Mouse (Mus musculus) hindbrain, embryonic 15.5 days (tissue): Measurements from ENCODE around the gene Glt8d2. TPM values are rescaled to one million over a fixed set of nuclear protein-coding genes. Genes with fewer than 3 reads are reported as not detected.

Source experiments
- ATAC-seq: fragments of 200-750 bp; cut with Nextera tagmentation; 2 replicates; pipeline ENCODE4 v1.8.0; 2017; ENCODE audit warnings: low read depth, moderate number of reproducible peaks, moderate TSS enrichment; ENCODE audit not compliant: low FRiP score
- H3K27ac ChIP-seq: fragments of 300-500 bp; sonication (generic); replicated peaks from 2 replicates; pipeline ENCODE4 v1.5.1; 2015; ENCODE audit warnings: mild to moderate bottlenecking, inconsistent platforms
- H3K27me3 ChIP-seq: fragments of 300-500 bp; sonication (generic); 2 replicates; pipeline ENCODE4 v1.6.1; 2015; ENCODE audit warnings: control low read depth, inconsistent platforms
- H3K36me3 ChIP-seq: fragments of 300-500 bp; sonication (generic); 2 replicates; pipeline ENCODE4 v1.6.1; 2015; ENCODE audit warnings: control low read depth, inconsistent platforms
- H3K4me1 ChIP-seq: fragments of 300-500 bp; sonication (generic); replicated peaks from 2 replicates; pipeline ENCODE4 v1.6.1; 2015; ENCODE audit warnings: control low read depth, inconsistent platforms
- H3K4me2 ChIP-seq: fragments of 300-500 bp; sonication (generic); 2 replicates; pipeline ENCODE4 v1.6.1; 2015; ENCODE audit warnings: moderate library complexity, mild to moderate bottlenecking, inconsistent platforms
- H3K4me3 ChIP-seq: fragments of 300-500 bp; sonication (generic); 2 replicates; pipeline ENCODE4 v1.5.1; 2015; ENCODE audit warnings: mild to moderate bottlenecking, inconsistent platforms
- H3K9ac ChIP-seq: fragments of 300-500 bp; sonication (generic); 2 replicates; pipeline ENCODE4 v1.6.1; 2015; ENCODE audit warnings: inconsistent platforms
- H3K9me3 ChIP-seq: fragments of 300-500 bp; sonication (generic); 2 replicates; pipeline ENCODE4 v1.6.1; 2016; ENCODE audit warnings: control low read depth, inconsistent platforms
- WGBS: fragments of 180-500 bp; shearing (Covaris S2); methylation state at CpG from one replicate; pipeline ENCODE4 v1.1.7; 2015; 5-methylcytosine and 5-hydroxymethylcytosine counted together
- polyA plus RNA-seq: library from polyadenylated mRNA; unstranded; fragments of >200 nt; fragmentation: Nextera tagmentation; extraction: Ambion mirVana; gene quantifications from 2 replicates; pipeline ENCODE4 v1.2.1, GENCODE M21; 2015

Gene Glt8d2
- polyA plus RNA-seq, 1 experiment from 2014 or later, result 1.5 TPM

DNA sequence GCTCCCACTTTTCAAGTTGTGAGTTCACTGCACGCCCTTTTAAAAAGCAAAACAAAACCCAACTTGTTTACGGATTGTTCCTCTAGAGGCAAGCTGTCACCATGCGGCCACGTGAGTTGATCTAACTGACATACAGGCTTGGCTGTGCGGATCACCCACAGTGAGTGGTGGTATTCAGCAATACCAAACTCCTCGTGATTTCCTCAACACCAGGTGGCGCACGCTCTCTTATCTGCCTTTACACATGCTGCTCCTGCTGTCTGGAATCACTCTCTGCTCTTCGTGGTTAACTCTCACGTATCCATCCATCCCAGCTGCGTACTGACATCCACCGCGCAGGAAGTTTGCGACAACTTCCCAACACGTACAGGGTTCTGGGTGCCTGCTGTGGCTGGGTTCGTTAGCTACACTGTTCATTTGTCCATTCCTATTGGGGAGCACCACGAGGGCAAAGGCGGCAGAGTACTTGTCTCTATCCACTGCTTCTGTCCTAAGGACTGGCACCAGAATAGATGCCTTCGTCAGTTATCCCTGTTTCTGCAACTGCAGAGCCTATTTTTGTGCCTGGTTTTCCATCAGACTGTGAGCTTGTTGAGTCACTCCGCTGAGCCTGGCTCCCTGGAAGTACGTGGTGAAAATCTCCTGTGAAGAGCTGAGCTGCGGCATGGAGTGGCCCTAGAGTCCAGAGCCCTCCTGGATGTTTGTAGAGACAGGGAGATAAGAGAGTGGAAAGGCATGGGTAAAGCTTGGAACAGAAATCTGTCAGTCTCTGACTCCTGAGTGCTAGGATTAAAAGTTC, 23.8 kb downstream of the Glt8d2 start:
- H3K4me1 ChIP-seq, result peaks cover 4% of the 10 kb centered on the region
- no peaks in the 10 kb centered on the region for H3K36me3 ChIP-seq
- H3K9me3 ChIP-seq, result no peaks in the 10 kb centered on the region
- H3K27ac ChIP-seq, result no peak overlapping the region
- peak overlapping the region; percentile 46 for H3K4me2 ChIP-seq
- H3K9ac ChIP-seq, result no peak overlapping the region
- no peaks in the 10 kb centered on the region for H3K27me3 ChIP-seq
- no peak overlapping the region for H3K4me3 ChIP-seq
- ATAC-seq, result peak; percentile 90
- 22% methylated on average over 22 of the region's 22 CpGs for WGBS

DNA sequence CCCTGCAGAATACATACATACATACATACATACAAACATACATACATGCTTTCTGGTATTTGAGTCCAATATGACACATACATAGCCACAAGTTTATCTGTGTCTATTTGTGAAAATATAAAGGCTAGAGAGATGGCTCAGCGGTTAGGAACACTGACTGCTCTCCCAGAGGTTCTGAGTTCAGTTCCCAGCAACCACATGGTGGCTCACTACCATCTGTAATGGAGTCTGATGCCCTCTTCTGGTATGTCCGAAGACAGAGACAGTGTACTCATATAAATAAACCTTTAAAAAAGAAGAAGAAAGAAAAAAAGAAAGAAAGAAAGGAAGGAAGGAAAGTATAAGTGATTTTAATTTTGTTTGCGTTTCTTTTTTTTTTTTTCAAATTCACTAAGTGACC, 24.5 kb downstream of the Glt8d2 start:
- WGBS, result 63% methylated on average over 3 of the region's 3 CpGs
- no peak overlapping the region for H3K27ac ChIP-seq
- no peaks in the 10 kb centered on the region for H3K9me3 ChIP-seq
- no peak for ATAC-seq
- H3K4me1 ChIP-seq, result peaks cover 4% of the 10 kb centered on the region
- H3K4me3 ChIP-seq, result no peak overlapping the region
- no peaks in the 10 kb centered on the region for H3K36me3 ChIP-seq
- no peak overlapping the region for H3K9ac ChIP-seq
- H3K4me2 ChIP-seq, result no peak overlapping the region
- no peaks in the 10 kb centered on the region for H3K27me3 ChIP-seq

DNA sequence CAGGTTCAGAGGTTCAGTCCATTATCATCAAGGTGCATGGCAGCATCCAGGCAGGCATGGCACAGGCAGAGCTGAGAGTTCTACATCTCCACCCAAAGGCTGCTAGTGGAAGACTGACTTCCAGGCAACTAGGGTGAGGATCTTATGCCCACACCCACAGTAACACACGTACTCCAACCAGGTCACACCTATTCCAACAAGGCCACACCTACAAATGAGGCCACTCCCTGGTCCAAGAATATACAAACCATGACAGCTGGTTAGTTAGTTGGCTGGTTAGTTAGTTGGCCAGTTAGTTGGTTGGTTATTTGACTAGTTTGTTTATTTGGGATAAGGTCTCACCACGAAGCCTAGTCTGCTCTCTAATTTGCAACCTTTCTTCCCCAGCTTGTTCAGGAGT, 27.2 kb downstream of the Glt8d2 start:
- ATAC-seq, result no peak
- 85% methylated on average over 2 of the region's 2 CpGs for WGBS
- no peak overlapping the region for H3K4me2 ChIP-seq
- no peak overlapping the region for H3K4me3 ChIP-seq
- H3K36me3 ChIP-seq, result no peaks in the 10 kb centered on the region
- no peak overlapping the region for H3K27ac ChIP-seq
- no peaks in the 10 kb centered on the region for H3K9me3 ChIP-seq
- H3K4me1 ChIP-seq, result peaks cover 4% of the 10 kb centered on the region
- H3K9ac ChIP-seq, result no peak overlapping the region
- no peaks in the 10 kb centered on the region for H3K27me3 ChIP-seq

DNA sequence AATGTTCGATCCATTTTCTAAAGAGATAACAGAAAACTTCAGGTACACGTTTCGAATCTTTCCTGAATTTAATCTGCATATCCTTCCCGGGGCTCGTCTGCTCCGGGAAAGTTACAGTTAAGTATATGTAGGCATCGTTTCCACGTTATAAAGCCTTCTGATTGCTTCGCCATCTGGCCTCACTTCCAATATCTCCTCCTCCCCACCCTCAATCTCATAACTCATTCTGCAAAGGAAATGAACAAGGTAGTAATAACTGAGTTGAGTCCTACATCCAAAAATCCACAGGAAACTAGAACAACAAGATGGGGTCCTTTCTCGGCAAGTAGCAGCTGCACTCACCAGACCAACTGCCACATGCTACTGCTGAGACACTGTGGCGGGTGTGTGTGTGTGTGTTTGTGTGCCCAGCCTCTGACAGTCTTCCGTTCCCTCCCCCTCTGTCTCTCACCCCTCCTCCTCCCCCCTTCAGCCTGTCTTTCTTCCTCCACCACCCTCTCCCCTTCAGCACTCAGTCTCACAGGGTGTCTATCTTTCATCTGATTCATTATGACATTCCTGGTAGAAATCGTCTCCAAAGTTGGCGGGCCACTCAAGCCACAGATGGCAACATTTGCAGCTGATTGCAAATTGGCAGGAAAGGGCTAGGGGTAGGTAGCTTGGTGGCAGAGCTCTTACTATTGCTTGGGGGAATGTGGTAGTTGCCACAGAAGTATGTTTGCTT, 28.0 kb downstream of the Glt8d2 start:
- Histone ChIP-seq H3K9ac (no peak overlapping the region), H3K9me3 (no peaks in the 10 kb centered on the region), H3K27ac (no peak overlapping the region), H3K36me3 (no peaks in the 10 kb centered on the region), H3K4me2 (no peak overlapping the region), H3K4me1 (peaks cover 4% of the 10 kb centered on the region), H3K4me3 (no peak overlapping the region), H3K27me3 (no peaks in the 10 kb centered on the region)
- WGBS, result 81% methylated on average over 14 of the region's 14 CpGs
- peak; percentile 51; the same call in 1 of the 2 replicates for ATAC-seq

DNA sequence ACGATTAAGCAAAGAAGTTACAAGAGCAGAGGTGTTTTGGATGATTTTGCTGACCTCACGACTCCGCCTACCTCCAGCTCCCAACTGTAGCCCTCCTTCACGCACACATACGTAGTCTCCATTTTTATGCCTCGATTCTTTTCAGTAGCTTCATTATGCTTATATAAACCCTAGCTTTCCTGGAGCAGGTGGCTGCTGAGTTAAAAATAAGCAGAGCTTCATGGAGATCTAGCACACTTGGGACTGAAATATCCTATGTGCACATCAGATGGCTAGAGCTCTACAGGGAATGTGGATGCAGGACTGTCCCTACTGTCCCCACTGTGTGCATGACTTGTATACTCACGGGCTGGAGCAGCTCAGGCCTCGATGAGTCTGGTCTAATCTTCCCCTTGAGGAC, 28.6 kb downstream of the Glt8d2 start:
- 81% methylated on average over 8 of the region's 8 CpGs for whole genome bisulfite sequencing
- no peaks in the 10 kb centered on the region for H3K36me3 ChIP-seq
- H3K4me3 ChIP-seq, result no peak overlapping the region
- peaks cover 3% of the 10 kb centered on the region for H3K4me1 ChIP-seq
- ATAC-seq, result no peak
- H3K27me3 ChIP-seq, result no peaks in the 10 kb centered on the region
- no peaks in the 10 kb centered on the region for H3K9me3 ChIP-seq
- no peak overlapping the region for H3K4me2 ChIP-seq
- H3K9ac ChIP-seq, result no peak overlapping the region
- H3K27ac ChIP-seq, result no peak overlapping the region

DNA sequence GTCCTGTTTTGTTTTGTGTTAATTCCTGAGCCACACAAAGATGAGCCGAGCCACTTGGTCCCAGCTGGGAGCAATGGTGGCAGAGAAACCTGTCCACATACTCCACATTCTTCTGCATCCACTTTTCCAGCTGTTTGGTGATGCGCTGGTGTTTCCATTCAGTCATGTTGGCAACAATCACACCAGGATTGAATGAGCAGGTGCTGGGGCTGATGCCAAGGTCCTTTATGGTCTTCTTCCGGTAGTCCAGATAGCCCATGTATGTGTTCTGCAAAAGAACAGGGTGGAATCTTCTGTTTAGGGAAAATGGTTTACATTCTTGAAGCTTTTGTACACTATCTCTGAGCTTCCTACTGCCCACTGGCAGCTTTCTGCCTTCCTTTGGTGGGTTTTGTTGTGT, 35.9 kb downstream of the Glt8d2 start:
- WGBS, result 72% methylated on average over 3 of the region's 3 CpGs
- Histone ChIP-seq H3K4me1 (no peaks in the 10 kb centered on the region), H3K27ac (no peak overlapping the region), H3K9me3 (no peaks in the 10 kb centered on the region), H3K4me3 (no peak overlapping the region), H3K4me2 (no peak overlapping the region), H3K36me3 (peaks cover 11% of the 10 kb centered on the region), H3K27me3 (no peaks in the 10 kb centered on the region), H3K9ac (no peak overlapping the region)
- no peak for ATAC-seq

DNA sequence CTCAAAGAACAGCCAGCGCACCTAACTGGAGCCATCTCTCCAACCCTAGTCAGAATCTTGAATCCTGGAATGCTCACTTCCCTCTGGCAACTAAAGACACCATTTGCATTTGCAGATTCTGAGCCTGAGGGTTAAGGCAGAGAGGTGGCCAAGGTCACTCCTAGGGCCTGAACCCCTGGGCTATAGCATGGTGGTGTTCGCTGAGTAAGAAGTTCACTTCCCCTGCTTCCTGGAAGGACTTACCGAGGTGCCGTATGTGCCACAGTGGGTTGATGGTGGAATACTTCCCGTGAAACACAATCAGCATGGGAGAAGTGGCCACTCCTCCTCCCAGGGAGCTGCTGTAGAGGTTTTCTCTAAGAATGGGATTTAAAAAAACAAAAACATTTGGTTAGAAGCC, 37.8 kb downstream of the Glt8d2 start:
- Histone ChIP-seq H3K27me3 (no peaks in the 10 kb centered on the region), H3K27ac (no peak overlapping the region), H3K4me3 (no peak overlapping the region), H3K4me2 (no peak overlapping the region), H3K9me3 (no peaks in the 10 kb centered on the region), H3K36me3 (peaks cover 17% of the 10 kb centered on the region), H3K9ac (no peak overlapping the region), H3K4me1 (no peaks in the 10 kb centered on the region)
- no peak for ATAC-seq
- 76% methylated on average over 5 of the region's 5 CpGs for WGBS

DNA sequence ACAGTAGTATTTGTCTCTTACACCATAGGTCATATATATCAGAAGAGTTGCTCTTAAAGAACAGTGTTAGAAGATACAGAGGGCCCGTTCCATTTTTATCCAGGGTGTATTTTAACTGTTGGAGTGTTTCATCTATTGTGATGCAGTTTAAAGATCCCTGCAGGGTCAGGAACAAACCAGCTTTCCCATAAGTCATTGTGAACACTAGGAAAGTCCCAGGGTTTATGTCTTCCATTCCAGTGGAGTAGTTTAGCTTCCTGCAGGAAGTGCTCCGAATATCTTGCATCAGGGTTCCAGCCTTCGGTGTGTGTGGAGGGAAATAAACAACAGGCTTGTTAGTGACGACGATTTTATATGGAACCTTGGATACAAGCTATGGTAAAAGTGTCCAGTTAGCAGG, 39.2 kb downstream of the Glt8d2 start:
- H3K27ac ChIP-seq, result no peak overlapping the region
- no peaks in the 10 kb centered on the region for H3K9me3 ChIP-seq
- H3K9ac ChIP-seq, result no peak overlapping the region
- 85% methylated on average over 5 of the region's 5 CpGs for WGBS
- peaks cover 28% of the 10 kb centered on the region for H3K36me3 ChIP-seq
- no peaks in the 10 kb centered on the region for H3K27me3 ChIP-seq
- H3K4me2 ChIP-seq, result no peak overlapping the region
- ATAC-seq, result no peak
- no peak overlapping the region for H3K4me3 ChIP-seq
- H3K4me1 ChIP-seq, result no peaks in the 10 kb centered on the region

DNA sequence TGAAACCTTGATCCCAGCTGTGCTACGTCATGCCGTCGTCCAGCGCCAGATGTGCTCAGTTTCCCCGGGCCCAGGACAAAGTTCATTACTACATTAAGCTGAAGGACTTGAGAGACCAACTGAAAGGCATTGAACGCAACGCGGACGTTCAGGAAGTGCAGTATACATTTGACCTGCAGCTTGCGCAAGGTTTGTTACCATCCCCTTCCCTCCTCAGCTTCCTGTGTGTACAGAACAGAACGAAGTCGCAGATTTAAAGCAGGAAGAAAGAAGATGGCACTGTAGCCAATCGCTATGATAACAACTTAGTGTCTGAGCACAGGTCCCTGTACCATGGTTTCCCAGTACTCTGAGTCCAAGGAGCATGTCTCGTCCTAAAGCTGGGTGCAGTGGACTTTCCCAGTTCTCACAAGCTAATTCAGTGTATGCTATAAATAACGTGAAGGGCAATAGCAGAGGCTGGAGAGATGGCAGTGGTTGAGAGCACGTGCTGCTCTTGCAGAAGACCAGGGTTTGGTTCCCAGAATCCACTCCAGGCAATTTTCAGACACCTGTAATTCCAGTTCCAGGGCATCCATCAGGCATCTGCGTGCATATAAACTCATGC, 43.1 kb downstream of the Glt8d2 start:
- Histone ChIP-seq H3K27me3 (no peaks in the 10 kb centered on the region), H3K9me3 (no peaks in the 10 kb centered on the region), H3K36me3 (peaks cover 62% of the 10 kb centered on the region), H3K27ac (no peak overlapping the region), H3K4me2 (no peak overlapping the region), H3K4me3 (no peak overlapping the region), H3K4me1 (no peaks in the 10 kb centered on the region), H3K9ac (no peak overlapping the region)
- WGBS, result 96% methylated on average over 17 of the region's 17 CpGs
- ATAC-seq, result no peak

DNA sequence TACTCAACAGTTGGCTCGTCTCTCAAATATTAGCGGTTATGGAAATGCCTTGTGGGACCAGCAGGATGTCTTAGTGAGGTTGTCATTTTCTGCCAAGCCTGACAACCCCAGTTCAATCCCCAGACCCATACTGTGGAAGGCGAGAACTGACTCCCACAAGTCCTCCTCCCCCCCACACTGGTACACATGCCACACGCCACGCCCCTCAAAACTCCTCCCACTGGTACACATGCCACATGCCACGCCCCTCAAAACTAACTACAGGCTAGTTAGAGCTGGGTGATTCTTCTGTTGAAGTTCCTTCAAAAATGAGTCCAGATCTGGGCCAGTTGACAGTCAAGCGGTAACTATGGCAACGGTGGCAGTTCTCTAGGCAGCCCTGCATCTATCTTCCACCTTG, 44.4 kb downstream of the Glt8d2 start:
- H3K27ac ChIP-seq, result no peak overlapping the region
- H3K4me3 ChIP-seq, result no peak overlapping the region
- H3K9ac ChIP-seq, result no peak overlapping the region
- peaks cover 67% of the 10 kb centered on the region for H3K36me3 ChIP-seq
- 90% methylated on average over 8 of the region's 8 CpGs for WGBS
- H3K9me3 ChIP-seq, result no peaks in the 10 kb centered on the region
- H3K4me2 ChIP-seq, result no peak overlapping the region
- ATAC-seq, result no peak
- no peaks in the 10 kb centered on the region for H3K4me1 ChIP-seq
- H3K27me3 ChIP-seq, result no peaks in the 10 kb centered on the region

DNA sequence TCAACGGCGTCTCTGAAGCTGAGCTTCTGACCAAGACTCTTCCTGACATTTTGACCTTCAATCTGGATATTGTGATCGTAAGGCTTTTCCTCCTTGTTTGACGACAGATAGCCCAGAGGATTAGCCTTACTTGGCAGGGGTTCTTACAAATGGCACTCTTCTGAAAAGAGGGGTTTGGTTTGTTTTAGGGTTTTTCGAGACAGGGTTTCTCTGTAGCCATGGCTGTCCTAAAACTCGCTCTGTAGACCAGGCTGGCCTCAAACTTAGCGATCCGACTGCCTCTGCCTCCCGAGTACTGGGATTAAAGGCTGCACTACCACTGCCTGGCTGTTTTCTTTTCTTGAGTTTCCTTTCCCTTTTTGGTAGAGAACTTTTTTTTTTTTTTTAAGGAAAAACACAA, 49.0 kb downstream of the Glt8d2 start:
- Histone ChIP-seq H3K27me3 (no peaks in the 10 kb centered on the region), H3K4me1 (no peaks in the 10 kb centered on the region), H3K4me2 (no peak overlapping the region), H3K9me3 (no peaks in the 10 kb centered on the region), H3K27ac (no peak overlapping the region), H3K9ac (no peak overlapping the region), H3K36me3 (peaks cover 75% of the 10 kb centered on the region), H3K4me3 (no peak overlapping the region)
- 93% methylated on average over 9 of the region's 9 CpGs for WGBS
- no peak for ATAC-seq

DNA sequence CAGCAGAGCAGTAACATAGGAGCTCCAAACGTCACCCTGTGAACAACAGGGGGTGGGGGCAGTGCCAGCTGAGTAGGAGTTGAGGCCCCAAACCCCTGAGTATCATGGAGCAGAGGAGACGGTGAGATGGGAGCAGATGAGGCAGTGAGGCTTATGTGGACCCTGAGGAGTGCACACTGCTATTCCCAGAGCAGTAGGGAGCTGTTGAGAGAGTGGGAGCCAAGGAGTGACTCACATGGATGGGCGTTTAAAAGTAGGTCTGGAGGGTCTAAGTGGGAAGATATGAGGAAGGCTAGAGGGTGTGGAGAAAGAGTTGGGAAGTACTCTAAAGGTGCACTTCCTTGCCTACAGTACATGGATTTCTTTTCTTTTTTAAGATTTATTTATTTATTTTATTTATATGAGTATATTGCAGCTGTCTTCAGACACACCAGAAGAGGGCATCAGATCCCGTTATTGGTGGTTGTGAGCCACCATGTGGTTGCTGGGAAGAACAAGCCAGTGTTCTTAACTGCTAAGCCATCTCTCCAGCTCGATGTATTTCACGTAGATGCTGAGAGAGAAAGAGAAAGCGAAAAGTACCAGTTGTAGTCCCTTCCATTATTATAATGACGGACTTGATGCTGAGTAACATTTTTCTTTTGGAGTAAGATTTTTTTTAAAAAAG, 51.3 kb downstream of the Glt8d2 start:
- Histone ChIP-seq H3K4me2 (no peak overlapping the region), H3K27ac (no peak overlapping the region), H3K9ac (no peak overlapping the region), H3K9me3 (no peaks in the 10 kb centered on the region), H3K4me3 (no peak overlapping the region), H3K36me3 (peaks cover 54% of the 10 kb centered on the region), H3K27me3 (no peaks in the 10 kb centered on the region), H3K4me1 (no peaks in the 10 kb centered on the region)
- 90% methylated on average over 8 of the region's 8 CpGs for WGBS
- ATAC-seq, result no peak
